Mouse (Mus musculus): ENCODE data around the gene Tpcn2. TPM values are rescaled to one million over a fixed set of nuclear protein-coding genes. Genes with fewer than 3 reads are reported as not detected.

Tpcn2 gene
- polyA plus RNA-seq, 1 experiment from 2014 or later, result 2.4 TPM

- Histone ChIP-seq H3K27me3 (ENCODE audit: control insufficient read depth, insufficient read depth, low read depth, low read length) (no peaks in the 10 kb centered on the region), H3K36me3 (ENCODE audit: control insufficient read depth, insufficient read depth) (no peaks in the 10 kb centered on the region), H3K9me3 (replicated peaks; ENCODE audit: control insufficient read depth, low read length) (no peaks in the 10 kb centered on the region), H3K9ac (ENCODE audit: low read depth, low read length) (no peak overlapping the region), H3K27ac (ENCODE audit: low read length) (no peak overlapping the region), H3K4me1 (ENCODE audit: control insufficient read depth, low read depth, low read length) (peaks cover 3% of the 10 kb centered on the region), H3K4me3 (ENCODE audit: low read depth, low read length) (no peak overlapping the region), H3K4me2 (ENCODE audit: low read depth, low read length) (no peak overlapping the region)
- 52% methylated on average over 4 of the region's 4 CpGs for WGBS (ENCODE audit: insufficient replicate concordance)
- ATAC-seq (ENCODE audit: low read depth), result no peak
Observed at GRCm38 (mm10) chr7:145285476-145285875, 1.7 kb upstream of the Tpcn2 start.

- H3K4me2 ChIP-seq (ENCODE audit: low read depth, low read length), result peak overlapping the region; percentile 9; the same call in 1 of the 2 replicates
- H3K4me1 ChIP-seq (ENCODE audit: control insufficient read depth, low read depth, low read length), result peaks cover 3% of the 10 kb centered on the region
- H3K9me3 ChIP-seq (replicated peaks; ENCODE audit: control insufficient read depth, low read length), result no peaks in the 10 kb centered on the region
- H3K27ac ChIP-seq (ENCODE audit: low read length), result no peak overlapping the region
- no peak overlapping the region for H3K9ac ChIP-seq (ENCODE audit: low read depth, low read length)
- ATAC-seq (ENCODE audit: low read depth), result no peak
- no peak overlapping the region for H3K4me3 ChIP-seq (ENCODE audit: low read depth, low read length)
- 36% methylated on average over 3 of the region's 3 CpGs for WGBS (ENCODE audit: insufficient replicate concordance)
- H3K36me3 ChIP-seq (ENCODE audit: control insufficient read depth, insufficient read depth), result no peaks in the 10 kb centered on the region
- no peaks in the 10 kb centered on the region for H3K27me3 ChIP-seq (ENCODE audit: control insufficient read depth, insufficient read depth, low read depth, low read length)
Observed at GRCm38 (mm10) chr7:145284293-145284692, 482 bp upstream of the Tpcn2 start.

- H3K4me1 ChIP-seq (ENCODE audit: control insufficient read depth, low read depth, low read length), result peaks cover 3% of the 10 kb centered on the region
- WGBS (ENCODE audit: insufficient replicate concordance), result 33% methylated on average over 4 of the region's 4 CpGs
- H3K27ac ChIP-seq (ENCODE audit: low read length), result no peak overlapping the region
- H3K4me2 ChIP-seq (ENCODE audit: low read depth, low read length), result peak overlapping the region; percentile 62
- ATAC-seq (ENCODE audit: low read depth), result no peak
- peak overlapping the region; percentile 60 for H3K4me3 ChIP-seq (ENCODE audit: low read depth, low read length)
- no peaks in the 10 kb centered on the region for H3K36me3 ChIP-seq (ENCODE audit: control insufficient read depth, insufficient read depth)
- H3K9me3 ChIP-seq (replicated peaks; ENCODE audit: control insufficient read depth, low read length), result no peaks in the 10 kb centered on the region
- H3K27me3 ChIP-seq (ENCODE audit: control insufficient read depth, insufficient read depth, low read depth, low read length), result no peaks in the 10 kb centered on the region
- peak overlapping the region; percentile 18; the same call in 1 of the 2 replicates for H3K9ac ChIP-seq (ENCODE audit: low read depth, low read length)
Observed at GRCm38 (mm10) chr7:145283041-145283440, 770 bp downstream of the Tpcn2 start.

GRCm38 (mm10) chr7:145281396-145281795 is 2.4 kb downstream of the Tpcn2 start:
- no peak overlapping the region for H3K4me3 ChIP-seq (ENCODE audit: low read depth, low read length)
- H3K4me1 ChIP-seq (ENCODE audit: control insufficient read depth, low read depth, low read length), result no peaks in the 10 kb centered on the region; the same call in 1 of the 2 replicates
- no peak overlapping the region for H3K4me2 ChIP-seq (ENCODE audit: low read depth, low read length)
- H3K27ac ChIP-seq (ENCODE audit: low read length), result no peak overlapping the region
- H3K27me3 ChIP-seq (ENCODE audit: control insufficient read depth, insufficient read depth, low read depth, low read length), result no peaks in the 10 kb centered on the region
- no peak for ATAC-seq (ENCODE audit: low read depth)
- H3K9me3 ChIP-seq (replicated peaks; ENCODE audit: control insufficient read depth, low read length), result no peaks in the 10 kb centered on the region
- H3K36me3 ChIP-seq (ENCODE audit: control insufficient read depth, insufficient read depth), result no peaks in the 10 kb centered on the region
- WGBS (ENCODE audit: insufficient replicate concordance), result 70% methylated on average over 4 of the region's 4 CpGs
- H3K9ac ChIP-seq (ENCODE audit: low read depth, low read length), result no peak overlapping the region

GRCm38 (mm10) chr7:145275488-145275887 is 8.3 kb downstream of the Tpcn2 start:
- no peaks in the 10 kb centered on the region for H3K27me3 ChIP-seq (ENCODE audit: control insufficient read depth, insufficient read depth, low read depth, low read length)

GRCm38 (mm10) chr7:145270955-145271354 is 12.9 kb downstream of the Tpcn2 start:
- H3K4me1 ChIP-seq (ENCODE audit: control insufficient read depth, low read depth, low read length), result no peaks in the 10 kb centered on the region; the same call in 1 of the 2 replicates
- WGBS (ENCODE audit: insufficient replicate concordance), result 85% methylated on average over 5 of the region's 5 CpGs
- H3K9ac ChIP-seq (ENCODE audit: low read depth, low read length), result no peak overlapping the region
- ATAC-seq (ENCODE audit: low read depth), result no peak; the same call in 1 of the 2 replicates
- no peaks in the 10 kb centered on the region for H3K27me3 ChIP-seq (ENCODE audit: control insufficient read depth, insufficient read depth, low read depth, low read length)
- H3K27ac ChIP-seq (ENCODE audit: low read length), result no peak overlapping the region
- no peaks in the 10 kb centered on the region for H3K9me3 ChIP-seq (replicated peaks; ENCODE audit: control insufficient read depth, low read length)
- H3K36me3 ChIP-seq (ENCODE audit: control insufficient read depth, insufficient read depth), result no peaks in the 10 kb centered on the region
- H3K4me2 ChIP-seq (ENCODE audit: low read depth, low read length), result no peak overlapping the region
- no peak overlapping the region for H3K4me3 ChIP-seq (ENCODE audit: low read depth, low read length)

More at GRCm38 (mm10) chr7:145275488-145275887, 8.3 kb downstream of the Tpcn2 start:
- WGBS (ENCODE audit: insufficient replicate concordance), result 68% methylated on average over 3 of the region's 3 CpGs
- Histone ChIP-seq H3K36me3 (ENCODE audit: control insufficient read depth, insufficient read depth) (no peaks in the 10 kb centered on the region), H3K9ac (ENCODE audit: low read depth, low read length) (no peak overlapping the region), H3K27ac (ENCODE audit: low read length) (no peak overlapping the region), H3K4me3 (ENCODE audit: low read depth, low read length) (no peak overlapping the region), H3K4me1 (ENCODE audit: control insufficient read depth, low read depth, low read length) (no peaks in the 10 kb centered on the region), H3K4me2 (ENCODE audit: low read depth, low read length) (no peak overlapping the region), H3K9me3 (replicated peaks; ENCODE audit: control insufficient read depth, low read length) (no peaks in the 10 kb centered on the region)
- no peak for ATAC-seq (ENCODE audit: low read depth)

GRCm38 (mm10) chr7:145268890-145269289 is 14.9 kb downstream of the Tpcn2 start:
- Histone ChIP-seq H3K9me3 (replicated peaks; ENCODE audit: control insufficient read depth, low read length) (no peaks in the 10 kb centered on the region), H3K36me3 (ENCODE audit: control insufficient read depth, insufficient read depth) (no peaks in the 10 kb centered on the region), H3K4me3 (ENCODE audit: low read depth, low read length) (no peak overlapping the region), H3K4me2 (ENCODE audit: low read depth, low read length) (no peak overlapping the region), H3K9ac (ENCODE audit: low read depth, low read length) (no peak overlapping the region), H3K27ac (ENCODE audit: low read length) (no peak overlapping the region), H3K4me1 (ENCODE audit: control insufficient read depth, low read depth, low read length) (no peaks in the 10 kb centered on the region; the same call in 1 of the 2 replicates), H3K27me3 (ENCODE audit: control insufficient read depth, insufficient read depth, low read depth, low read length) (no peaks in the 10 kb centered on the region)
- ATAC-seq (ENCODE audit: low read depth), result no peak
- 60% methylated on average over 7 of the region's 7 CpGs for WGBS (ENCODE audit: insufficient replicate concordance)

- Histone ChIP-seq H3K27me3 (ENCODE audit: control insufficient read depth, insufficient read depth, low read depth, low read length) (no peaks in the 10 kb centered on the region), H3K9ac (ENCODE audit: low read depth, low read length) (no peak overlapping the region), H3K9me3 (replicated peaks; ENCODE audit: control insufficient read depth, low read length) (no peaks in the 10 kb centered on the region), H3K27ac (ENCODE audit: low read length) (no peak overlapping the region), H3K36me3 (ENCODE audit: control insufficient read depth, insufficient read depth) (no peaks in the 10 kb centered on the region), H3K4me3 (ENCODE audit: low read depth, low read length) (no peak overlapping the region), H3K4me1 (ENCODE audit: control insufficient read depth, low read depth, low read length) (no peaks in the 10 kb centered on the region; the same call in 1 of the 2 replicates), H3K4me2 (ENCODE audit: low read depth, low read length) (no peak overlapping the region)
- 67% methylated on average over 2 of the region's 2 CpGs for WGBS (ENCODE audit: insufficient replicate concordance)
- no peak for ATAC-seq (ENCODE audit: low read depth)
Observed at GRCm38 (mm10) chr7:145266011-145266410, 17.8 kb downstream of the Tpcn2 start.

GRCm38 (mm10) chr7:145264202-145264601 is 19.6 kb downstream of the Tpcn2 start:
- Histone ChIP-seq H3K27ac (ENCODE audit: low read length) (no peak overlapping the region), H3K9me3 (replicated peaks; ENCODE audit: control insufficient read depth, low read length) (no peaks in the 10 kb centered on the region), H3K27me3 (ENCODE audit: control insufficient read depth, insufficient read depth, low read depth, low read length) (no peaks in the 10 kb centered on the region), H3K4me1 (ENCODE audit: control insufficient read depth, low read depth, low read length) (no peaks in the 10 kb centered on the region; the same call in 1 of the 2 replicates), H3K4me2 (ENCODE audit: low read depth, low read length) (no peak overlapping the region), H3K36me3 (ENCODE audit: control insufficient read depth, insufficient read depth) (no peaks in the 10 kb centered on the region), H3K4me3 (ENCODE audit: low read depth, low read length) (no peak overlapping the region), H3K9ac (ENCODE audit: low read depth, low read length) (no peak overlapping the region)
- no peak for ATAC-seq (ENCODE audit: low read depth)
- WGBS (ENCODE audit: insufficient replicate concordance), result 49% methylated on average over 9 of the region's 9 CpGs
